Mouse (Mus musculus): ENCODE data around the gene Ttc39d.

DNA sequence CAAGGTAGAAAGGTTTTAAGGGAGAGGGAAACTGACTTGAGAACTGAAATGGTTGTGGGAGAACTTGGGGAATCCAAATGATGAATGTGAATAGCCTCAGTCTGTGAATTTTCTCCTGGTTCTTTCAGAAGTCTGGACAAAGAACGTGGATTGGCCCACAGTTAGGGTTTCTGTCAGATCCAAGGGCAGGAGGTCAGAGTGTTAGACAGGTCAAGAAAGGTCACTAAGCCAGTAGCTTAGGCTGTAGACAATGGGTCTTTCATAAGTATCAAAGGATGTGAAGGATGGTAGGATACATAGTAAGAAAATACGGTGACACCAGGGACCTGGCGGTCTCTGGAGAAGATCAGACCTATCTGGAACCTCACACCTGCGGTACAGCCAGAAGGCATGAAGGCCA lies 39.8 kb upstream of the Ttc39d start:
- no peak for TF ChIP-seq CTCF (conservative IDR thresholded peaks at IDR 0.05 in 1 of 2, IDR thresholded peaks at IDR 0.05 in 1 of 2; ENCODE audit: low read depth in 2 of 2, low read length in 2 of 2)
- TF ChIP-seq RCOR1 (conservative IDR thresholded peaks at IDR 0.05; ENCODE audit: low read depth, low read length): no peak
- no peak for TF ChIP-seq POLR2A (IDR thresholded peaks at IDR 0.05; ENCODE audit: low read depth, low read length)
- no peak for TF ChIP-seq E2F4 (IDR thresholded peaks at IDR 0.05; ENCODE audit: insufficient replicate concordance, low read depth, low read length)
- no peak for TF ChIP-seq TBP (conservative IDR thresholded peaks at IDR 0.05; ENCODE audit: low read depth, low read length)
- no peak for TF ChIP-seq MYC (IDR thresholded peaks at IDR 0.05; ENCODE audit: low read depth, low read length)
- TF ChIP-seq ZNF384 (IDR thresholded peaks at IDR 0.05; ENCODE audit: low read depth, low read length): no peak
- no peak for TF ChIP-seq TCF12 (IDR thresholded peaks at IDR 0.05; ENCODE audit: low read depth, low read length)
- TF ChIP-seq NRF1 (IDR thresholded peaks at IDR 0.05; ENCODE audit: low read depth, low read length): no peak
- TF ChIP-seq MAX (IDR thresholded peaks at IDR 0.05; ENCODE audit: low read length): no peak
- TF ChIP-seq HCFC1 (IDR thresholded peaks at IDR 0.05; ENCODE audit: low read depth, low read length): no peak

Data from CH12.LX (cell line).